Mouse (Mus musculus) frontal cortex, postnatal 10 days (tissue): Measurements from ENCODE around the gene Gm11011.

Experiments
- DNase-seq, 2 experiments: peaks; one replicate each; pipeline ENCODE4 v3.0.0; 2022; ENCODE audit warnings: low spot score in 2 of 2, mixed read lengths in 1 of 2

Gm11011 gene

DNA sequence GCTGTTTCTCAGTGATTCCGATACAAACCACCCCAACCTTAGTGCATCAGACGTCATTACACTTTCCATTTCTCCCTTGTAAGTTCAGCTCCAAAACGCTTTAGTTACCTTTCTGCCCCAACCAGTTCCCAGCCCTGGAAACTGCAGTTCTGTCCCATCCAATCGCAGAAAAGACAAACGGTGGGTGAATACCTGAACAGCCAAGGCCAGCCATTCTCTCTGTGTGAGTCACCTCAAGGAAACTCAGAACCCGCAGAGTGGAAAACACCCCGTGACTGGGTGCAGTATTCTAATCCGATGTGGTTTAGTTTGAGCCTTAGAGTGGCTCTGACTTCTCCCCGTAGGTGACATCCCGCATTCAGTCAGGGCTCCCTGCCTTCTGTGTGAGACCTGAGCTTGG, 2.2 kb upstream of the Gm11011 start:
- DNase-seq: no peak

- no peak for DNase-seq
These were observed 857 bp downstream of the Gm11011 start for GRCm38 (mm10) chr2:169586688-169587087.

DNA sequence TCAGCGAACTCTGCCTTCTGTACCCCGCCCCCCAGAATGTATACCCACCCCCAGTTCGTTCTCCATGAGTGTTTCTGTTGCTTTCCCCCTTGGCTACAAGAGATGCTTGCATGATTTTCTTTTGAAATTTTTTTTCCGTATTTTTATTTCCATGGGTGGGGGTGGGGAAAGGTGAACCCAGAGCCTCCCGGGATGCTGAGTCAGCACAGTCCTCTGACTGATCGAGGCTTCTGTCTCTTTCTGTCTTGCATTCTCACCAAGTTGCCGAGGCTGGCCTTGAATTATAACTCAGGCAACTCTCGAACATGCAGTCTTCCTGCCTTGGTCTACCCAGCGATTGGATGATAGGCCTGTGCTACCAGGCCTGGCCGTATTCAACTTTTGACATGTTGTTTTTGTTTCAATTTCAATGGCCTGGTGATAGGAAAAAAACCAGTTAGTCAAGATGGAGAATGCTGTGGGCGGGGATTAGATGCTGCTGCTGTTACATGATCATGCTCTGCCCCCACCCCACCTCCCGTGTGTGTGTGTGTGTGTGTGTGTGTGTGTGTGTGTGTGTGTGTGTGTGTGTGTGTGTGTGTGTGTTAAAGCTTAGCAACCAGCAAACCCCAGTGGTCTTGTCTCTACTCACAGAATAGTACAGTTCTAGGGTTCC, 1.8 kb downstream of the Gm11011 start:
- no peak for DNase-seq

DNA sequence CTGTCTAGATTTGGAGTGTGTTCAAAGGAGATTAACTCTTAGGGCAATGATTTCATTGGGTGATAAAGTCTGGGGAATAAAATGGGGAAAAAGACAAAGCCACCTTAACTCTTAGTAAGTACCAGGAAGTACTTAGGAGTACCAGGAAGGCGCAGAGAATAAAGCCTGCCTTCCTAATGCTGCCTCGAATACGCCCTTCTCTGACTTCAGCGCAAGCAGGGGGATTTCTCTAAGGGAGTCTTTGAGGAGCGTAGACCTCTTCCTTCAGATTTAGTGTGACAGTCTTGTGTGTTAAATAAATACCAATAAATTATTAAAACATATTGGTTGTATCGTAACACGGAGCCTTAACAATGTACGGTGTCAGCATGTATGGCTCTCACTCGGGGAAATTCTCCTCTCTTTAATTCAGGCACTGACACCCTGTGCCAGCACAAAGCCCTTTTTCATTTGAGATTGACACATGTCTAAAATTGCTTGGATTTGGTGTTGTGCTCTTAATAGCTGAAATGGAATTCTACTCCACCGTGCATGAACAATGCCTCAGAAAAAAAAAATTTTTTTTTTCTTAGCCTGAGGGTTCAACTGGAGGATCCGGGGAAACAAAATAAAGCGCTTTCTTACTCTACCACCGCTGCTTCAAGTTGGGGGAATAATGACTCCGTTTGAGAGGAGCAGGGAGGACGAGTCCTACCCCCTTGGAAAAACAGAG, 2.6 kb downstream of the Gm11011 start:
- DNase-seq: no peak

- DNase-seq: no peak
These were observed 4.1 kb downstream of the Gm11011 start for GRCm38 (mm10) chr2:169583476-169583875.

DNA sequence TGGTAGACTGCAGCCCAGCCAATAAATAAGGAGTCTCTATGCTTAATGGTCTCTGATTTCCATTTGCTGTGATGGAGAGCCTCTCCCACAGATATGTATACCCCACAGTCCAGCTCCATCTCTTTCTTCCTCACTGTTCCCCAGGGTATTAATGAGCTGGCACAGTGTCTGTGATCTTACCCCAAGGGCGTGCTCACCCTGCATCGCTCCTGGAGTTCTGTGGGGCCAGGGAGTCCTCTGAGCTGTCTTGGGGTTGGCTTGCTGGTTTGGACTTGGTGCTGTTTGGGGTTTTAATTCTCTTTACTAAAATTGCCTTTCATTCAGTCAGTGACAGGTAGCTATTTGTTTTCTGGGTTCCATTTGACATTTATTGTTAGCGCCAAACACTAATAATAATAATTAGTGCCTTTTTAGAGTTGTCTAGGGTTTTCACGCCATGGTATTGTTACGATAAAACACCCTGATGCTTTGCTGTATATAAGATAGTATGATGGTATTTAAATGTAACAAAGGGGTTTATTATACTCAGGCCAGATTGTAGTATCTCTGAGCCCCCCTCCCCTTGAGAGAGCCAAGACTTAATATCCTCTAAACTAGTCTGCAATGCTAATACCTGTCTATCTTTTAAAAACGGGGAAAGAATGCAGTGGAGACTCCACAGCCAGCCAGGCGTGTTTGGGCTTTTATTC, 9.9 kb downstream of the Gm11011 start:
- no peak for DNase-seq

DNA sequence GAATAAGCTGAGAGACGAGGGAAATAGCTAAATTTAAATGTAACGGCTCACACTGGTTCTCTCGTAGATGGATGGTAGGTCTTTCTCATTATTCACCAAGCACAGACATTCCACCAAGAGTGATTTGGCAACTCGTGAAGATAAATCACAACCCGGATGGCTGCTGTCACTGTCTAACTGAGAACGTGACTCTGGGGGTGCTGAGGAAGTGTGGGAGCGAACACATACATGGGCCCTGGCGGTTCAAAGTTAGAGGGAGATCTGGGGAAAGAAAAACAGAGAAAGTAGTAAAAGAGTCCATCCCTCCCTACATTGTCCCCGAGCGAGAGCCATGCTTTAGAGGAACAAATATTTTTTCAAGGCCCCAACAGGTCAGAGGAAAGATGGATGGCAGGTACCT, 17.5 kb downstream of the Gm11011 start:
- no peak for DNase-seq

DNA sequence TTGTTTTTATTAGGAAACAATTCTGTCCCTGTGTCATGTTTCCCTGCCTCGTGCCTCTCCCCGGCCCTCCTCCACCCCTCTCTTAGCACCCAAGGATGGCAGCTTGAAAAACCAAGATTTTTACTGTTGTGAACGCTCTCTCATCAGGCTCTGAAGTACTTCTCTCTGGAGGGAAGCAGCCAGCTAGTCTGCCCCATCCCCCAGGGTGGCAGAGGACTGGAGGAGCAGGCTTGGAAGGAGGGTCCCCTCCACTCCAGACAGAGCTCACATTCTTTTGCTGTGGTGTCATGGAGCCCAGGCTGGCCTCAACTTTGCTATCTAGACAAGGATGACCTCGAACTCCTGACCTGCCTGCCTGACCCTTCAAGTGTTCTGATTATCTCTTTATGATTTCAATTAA, 21.4 kb downstream of the Gm11011 start:
- no peak for DNase-seq

- no peak for DNase-seq
These were observed 21.8 kb downstream of the Gm11011 start for GRCm38 (mm10) chr2:169565751-169566150.

DNA sequence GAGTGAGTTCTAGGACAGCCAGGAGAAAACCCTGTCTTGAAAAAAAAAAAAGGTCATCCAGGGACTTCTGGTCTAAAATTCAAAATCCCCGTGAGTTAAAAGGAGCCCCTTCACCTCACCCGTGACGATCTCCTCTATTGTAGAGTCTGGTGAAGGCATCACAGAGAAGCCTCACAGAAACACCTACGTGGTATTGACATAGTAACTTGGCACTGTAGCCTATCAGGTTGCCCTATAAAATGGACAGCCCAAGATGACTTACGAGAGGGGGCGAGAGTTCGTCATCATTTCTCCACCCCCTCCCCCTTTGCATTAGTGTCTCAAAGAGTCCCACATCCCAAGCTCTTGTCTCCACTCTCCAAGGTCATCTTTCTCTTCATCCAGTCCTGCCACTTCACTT, 41.9 kb downstream of the Gm11011 start:
- no peak for DNase-seq

DNA sequence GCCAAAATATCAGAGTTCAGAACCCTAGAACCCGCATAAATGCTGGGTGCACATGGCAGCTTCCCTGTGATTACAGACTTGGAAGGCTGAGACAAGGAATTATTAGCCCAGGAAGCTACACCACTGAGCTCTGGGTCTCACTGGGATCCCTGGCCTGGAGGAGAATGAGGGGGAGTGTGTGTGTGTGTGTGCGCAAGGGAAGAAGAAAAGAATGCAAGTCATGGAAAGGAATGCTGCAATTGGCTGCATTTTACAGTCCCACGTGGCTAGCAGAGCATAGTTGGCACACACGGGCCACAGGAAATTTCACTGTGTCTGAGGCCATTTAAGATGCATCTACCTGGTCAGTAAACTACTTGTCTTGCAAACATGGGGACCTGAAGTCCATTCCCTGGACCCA, 48.6 kb downstream of the Gm11011 start:
- no peak for DNase-seq
